Mouse (Mus musculus) lung, adult 2 months (tissue): ENCODE measurements at regions not wholly inside any gene's neighbourhood (a gene's known extent, or its start where the extent isn't known, plus 50 kb on each side); places are given as distances from the start of the nearest gene placed in this dataset.

Experiments
- CTCF ChIP-seq: fragments of 200-500 bp; IDR thresholded peaks from 2 replicates; pipeline ENCODE4 v1.5.1; 2011; ENCODE audit warnings: mild to moderate bottlenecking, low read length, control low read depth; ENCODE audit not compliant: insufficient read depth
- POLR2A ChIP-seq: fragments of 200-500 bp; IDR thresholded peaks from 2 replicates; pipeline ENCODE4 v1.6.1; 2011; ENCODE audit warnings: low read depth, mild to moderate bottlenecking, control low read depth, low read length, borderline replicate concordance; ENCODE audit errors: extremely low read depth

- TF ChIP-seq CTCF (no peak), POLR2A (no peak)
These were observed 115.4 kb upstream of the 9330182O14Rik start for GRCm38 (mm10) chr15:40018792-40019151.
